Mouse (Mus musculus) bone marrow, adult 2 months (tissue): ENCODE measurements at regions not wholly inside any gene's neighbourhood (a gene's known extent, or its start where the extent isn't known, plus 50 kb on each side); places are given as distances from the start of the nearest gene placed in this dataset.

Source experiments
- CTCF ChIP-seq: fragments of 200-500 bp; IDR thresholded peaks from 2 replicates; pipeline ENCODE4 v1.5.1; 2011; ENCODE audit warnings: low read length, control low read depth; ENCODE audit not compliant: control insufficient read depth, insufficient read depth
- POLR2A ChIP-seq: fragments of 200-500 bp; IDR thresholded peaks from 2 replicates; pipeline ENCODE4 v1.6.1; 2011; ENCODE audit warnings: low read depth, mild to moderate bottlenecking, control low read depth, low read length, borderline replicate concordance; ENCODE audit not compliant: control insufficient read depth

- TF ChIP-seq CTCF (no peak), POLR2A (no peak)
Observed at GRCm38 (mm10) chr17:82860391-82860790, 354.7 kb upstream of the Pkdcc start.
